Mouse (Mus musculus) cerebellum, adult 9-10 months (tissue): ENCODE data around the gene Npffr2.
A peak's percentile ranks its signal among the peaks of the same experiment; 100 is the strongest.
"Not testable (repeated sequence)": the region's sequence is repeated elsewhere in the genome, so short reads cannot be mapped to it uniquely, and the experiment has no call there.

ENCODE experiments used
- DNase-seq: peaks from one replicate; pipeline ENCODE4 v3.0.0; 2022

The Npffr2 gene

GRCm38 (mm10) chr5:89526878-89527578, at the start of gene Npffr2:
Npffr2 (plus strand) TSS chr5:89527429.
- no peak for DNase-seq

GRCm38 (mm10) chr5:89492560-89492959, 34.7 kb upstream of the Npffr2 start:
- DNase-seq, result no peak

GRCm38 (mm10) chr5:89500182-89500581, 27.0 kb upstream of the Npffr2 start:
- DNase-seq, result no peak

- DNase-seq, result no peak
Observed at GRCm38 (mm10) chr5:89518641-89519040, 8.6 kb upstream of the Npffr2 start.

- no peak for DNase-seq
Observed at GRCm38 (mm10) chr5:89526181-89526778, 949 bp upstream of the Npffr2 start.

GRCm38 (mm10) chr5:89528951-89529350, 1.7 kb downstream of the Npffr2 start:
- DNase-seq, result no peak

GRCm38 (mm10) chr5:89529391-89529790, 2.2 kb downstream of the Npffr2 start:
- DNase-seq, result no peak

- no peak for DNase-seq
Observed at GRCm38 (mm10) chr5:89536018-89536417, 8.8 kb downstream of the Npffr2 start.

GRCm38 (mm10) chr5:89542472-89542871, 15.2 kb downstream of the Npffr2 start:
- no peak for DNase-seq

GRCm38 (mm10) chr5:89543476-89543875, 16.2 kb downstream of the Npffr2 start:
- peak; percentile 47 for DNase-seq

- not testable (repeated sequence) for DNase-seq
Observed at GRCm38 (mm10) chr5:89559118-89559517, 31.9 kb downstream of the Npffr2 start.

- no peak for DNase-seq
Observed at GRCm38 (mm10) chr5:89561381-89561780, 34.2 kb downstream of the Npffr2 start.

- DNase-seq, result no peak
Observed at GRCm38 (mm10) chr5:89578678-89579077, 51.4 kb downstream of the Npffr2 start.

- no peak for DNase-seq
Observed at GRCm38 (mm10) chr5:89579181-89579580, 52.0 kb downstream of the Npffr2 start.

GRCm38 (mm10) chr5:89581143-89581542, 53.9 kb downstream of the Npffr2 start:
- peak; percentile 10 for DNase-seq

- DNase-seq, result no peak
Observed at GRCm38 (mm10) chr5:89581742-89582366, 54.6 kb downstream of the Npffr2 start.

- DNase-seq, result no peak
Observed at GRCm38 (mm10) chr5:89585021-89585420, 57.8 kb downstream of the Npffr2 start.

- no peak for DNase-seq
Observed at GRCm38 (mm10) chr5:89592301-89592700, 65.1 kb downstream of the Npffr2 start.

- DNase-seq, result no peak
Observed at GRCm38 (mm10) chr5:89611322-89612015, 84.2 kb downstream of the Npffr2 start.

GRCm38 (mm10) chr5:89612262-89612661, 85.0 kb downstream of the Npffr2 start:
- no peak for DNase-seq

GRCm38 (mm10) chr5:89631599-89631998, 104.4 kb downstream of the Npffr2 start:
- no peak for DNase-seq
